In genomic region chr4:152151966-152152544, GRCm38 (mm10) we compare ENCODE assay signal across 8 mouse cellular contexts. TPM values are rescaled to one million over a fixed set of nuclear protein-coding genes. Genes with fewer than 3 reads are reported as not detected.
DNase-seq lines count a peak whose midpoint lies in the region; ATAC-seq and TF ChIP-seq lines count a peak whose summit lies in the region.

Gene Espn (minus strand): TSS chr4:152152371.

- no peaks in the 10 kb centered on the region for H3K9me3 ChIP-seq in forebrain, embryonic 16.5 days (ENCODE audit: control insufficient read depth, low read length)
- H3K9me3 ChIP-seq in intestine, embryonic 16.5 days (ENCODE audit: control insufficient read depth, low read length) = no peaks in the 10 kb centered on the region
- H3K9me3 ChIP-seq in lung, embryonic 15.5 days = no peaks in the 10 kb centered on the region

- DNase-seq in kidney, adult 2 months = peak; percentile 54
- no peak for DNase-seq in kidney, adult 11 months
- peak; percentile 82 for DNase-seq in ovary, postnatal 36 days (ENCODE audit: low spot score)
- no peak for DNase-seq in T-cell, adult 2 months (ENCODE audit: low spot score)
- no peak for DNase-seq in left cerebral cortex, adult 11 months (ENCODE audit: low spot score)

- WGBS in kidney, adult 2 months = 3% methylated on average over 57 of the region's 57 CpGs
- under 1% methylated on average over 54 of the region's 57 CpGs for WGBS in forebrain, embryonic 16.5 days
- under 1% methylated on average over 57 of the region's 57 CpGs for whole genome bisulfite sequencing in intestine, embryonic 16.5 days
- 2% methylated on average over 50 of the region's 57 CpGs for WGBS in lung, embryonic 15.5 days

- H3K27ac ChIP-seq in kidney, adult 2 months (ENCODE audit: insufficient read depth, low read depth, low read length) = no peak within 1 kb of the TSS
- H3K27ac ChIP-seq in forebrain, embryonic 16.5 days (ENCODE audit: low read length) = no peak within 1 kb of the TSS
- no peak within 1 kb of the TSS for H3K27ac ChIP-seq in intestine, embryonic 16.5 days (ENCODE audit: low read length)
- H3K27ac ChIP-seq in lung, embryonic 15.5 days = no peak within 1 kb of the TSS

- H3K36me3 ChIP-seq in kidney, adult 2 months (ENCODE audit: control insufficient read depth, insufficient read depth, low read length) = no peaks in the 10 kb centered on the region
- no peaks in the 10 kb centered on the region for H3K36me3 ChIP-seq in forebrain, embryonic 16.5 days (ENCODE audit: control insufficient read depth, insufficient read depth)
- H3K36me3 ChIP-seq in intestine, embryonic 16.5 days (ENCODE audit: control insufficient read depth, insufficient read depth, low read length) = no peaks in the 10 kb centered on the region
- H3K36me3 ChIP-seq in lung, embryonic 15.5 days = no peaks in the 10 kb centered on the region

- no peak for TF ChIP-seq CTCF in kidney, adult 2 months (conservative IDR thresholded peaks at IDR 0.05; ENCODE audit: insufficient read depth, insufficient read length, low read depth, low read length)

- peak within 1 kb of the TSS; percentile 45 for H3K4me3 ChIP-seq in kidney, adult 2 months (ENCODE audit: insufficient read depth, low read depth, low read length)
- H3K4me3 ChIP-seq in forebrain, embryonic 16.5 days (replicated peaks; ENCODE audit: low read length) = peak within 1 kb of the TSS; percentile 29
- H3K4me3 ChIP-seq in intestine, embryonic 16.5 days (ENCODE audit: low read length) = peak within 1 kb of the TSS; percentile 50
- H3K4me3 ChIP-seq in lung, embryonic 15.5 days = peak within 1 kb of the TSS; percentile 40

- peak within 1 kb of the TSS; percentile 43 for H3K4me2 ChIP-seq in forebrain, embryonic 16.5 days (ENCODE audit: low read length)
- H3K4me2 ChIP-seq in intestine, embryonic 16.5 days (ENCODE audit: low read depth, low read length) = peak within 1 kb of the TSS; percentile 84
- H3K4me2 ChIP-seq in lung, embryonic 15.5 days = peak within 1 kb of the TSS; percentile 80

- H3K9ac ChIP-seq in forebrain, embryonic 16.5 days (replicated peaks; ENCODE audit: low read depth, low read length) = peak within 1 kb of the TSS; percentile 2; the same call in 1 of the 2 replicates
- H3K9ac ChIP-seq in intestine, embryonic 16.5 days (ENCODE audit: low read depth, low read length) = peak within 1 kb of the TSS; percentile 55
- peak within 1 kb of the TSS; percentile 35; the same call in 1 of the 2 replicates for H3K9ac ChIP-seq in lung, embryonic 15.5 days

- ATAC-seq in forebrain, embryonic 16.5 days = peak; percentile 75
- ATAC-seq in intestine, embryonic 16.5 days = peak; percentile 78
- ATAC-seq in lung, embryonic 15.5 days (ENCODE audit: borderline replicate concordance, extremely low read depth, low FRiP score, low TSS enrichment) = peak; percentile 87

- TF ChIP-seq POLR2A in kidney, adult 2 months (IDR thresholded peaks at IDR 0.05; ENCODE audit: low read depth, low read length) = no peak

- no peaks in the 10 kb centered on the region for H3K27me3 ChIP-seq in kidney, adult 2 months (replicated peaks; ENCODE audit: control insufficient read depth, insufficient read depth, low read length)
- H3K27me3 ChIP-seq in forebrain, embryonic 16.5 days (replicated peaks; ENCODE audit: control insufficient read depth, insufficient read depth, low read length) = peaks cover 46% of the 10 kb centered on the region
- H3K27me3 ChIP-seq in intestine, embryonic 16.5 days (replicated peaks; ENCODE audit: control insufficient read depth, insufficient read depth, low read length) = peaks cover 36% of the 10 kb centered on the region
- peaks cover 67% of the 10 kb centered on the region for H3K27me3 ChIP-seq in lung, embryonic 15.5 days

- peaks cover 5% of the 10 kb centered on the region for H3K4me1 ChIP-seq in kidney, adult 2 months (ENCODE audit: control insufficient read depth, insufficient read depth, low read length)
- H3K4me1 ChIP-seq in forebrain, embryonic 16.5 days (replicated peaks; ENCODE audit: control insufficient read depth, insufficient read depth, low read length) = peaks cover 8% of the 10 kb centered on the region
- peaks cover 16% of the 10 kb centered on the region for H3K4me1 ChIP-seq in intestine, embryonic 16.5 days (ENCODE audit: control insufficient read depth, insufficient read depth, low read length)
- peaks cover 5% of the 10 kb centered on the region; the same call in 1 of the 2 replicates for H3K4me1 ChIP-seq in lung, embryonic 15.5 days

RNA-seq across cellular contexts. Expression of gene Espn, which starts in this region (rescaled TPM):
- polyA plus RNA-seq in kidney, adult 2 months (2012; rRNA removed) = 48.3 and 57.5 TPM in 2 replicates
- polyA plus RNA-seq in forebrain, embryonic 16.5 days (2015; fragmentation: Nextera tagmentation; extraction: Ambion mirVana) = 0.08 and 0.12 TPM in 2 replicates
- polyA plus RNA-seq in intestine, embryonic 16.5 days (2015; fragmentation: Nextera tagmentation; extraction: Ambion mirVana) = 31.6 and 39.5 TPM in 2 replicates
- 11.4 and 13.4 TPM in 2 replicates for polyA plus RNA-seq in lung, embryonic 15.5 days (2015; fragmentation: Nextera tagmentation; extraction: Ambion mirVana)

Comparison
In these comparisons a context has a peak if more than half of its experiments do, and no peak if none do; other contexts are left out.
1. RNA of gene Espn (polyA plus RNA-seq): 48.3 to 57.5 TPM in kidney, adult 2 months, 31.6 to 39.5 TPM in intestine, embryonic 16.5 days and 11.4 to 13.4 TPM in lung, embryonic 15.5 days; 0.08 to 0.12 TPM in forebrain, embryonic 16.5 days; every median in the first group is over 10 times any median in the second.
2. DNase-seq: peak in kidney, adult 2 months (single experiment) and ovary, postnatal 36 days (single experiment); none in kidney, adult 11 months (single experiment), T-cell, adult 2 months (single experiment) and left cerebral cortex, adult 11 months (single experiment).
3. Peak in ATAC-seq, H3K4me3 ChIP-seq, H3K9ac ChIP-seq and H3K4me2 ChIP-seq in forebrain, embryonic 16.5 days; RNA of the gene not detected or under 1 TPM.
4. H3K9ac ChIP-seq: peak in every context shown above with its lines; median percentile 55 in intestine, embryonic 16.5 days; 35 in lung, embryonic 15.5 days; 2 in forebrain, embryonic 16.5 days.
5. Peak in every context shown above with its lines, with median percentiles within 50 percentile points of each other: H3K4me3 ChIP-seq, ATAC-seq and H3K4me2 ChIP-seq.